Mouse (Mus musculus) layer of hippocampus, postnatal 14 days (tissue): Measurements from ENCODE around the gene Aldh4a1. TPM values are rescaled to one million over a fixed set of nuclear protein-coding genes. Genes with fewer than 3 reads are reported as not detected.

Experiments used
- DNase-seq, 2 experiments: peaks; one replicate each; pipeline ENCODE4 v3.0.0; 2021 to 2022; ENCODE audit warnings: low spot score in 2 of 2, mixed read lengths in 1 of 2
- long read RNA-seq, 2 experiments: library from polyadenylated mRNA; stranded (forward); transcript quantifications; one replicate each; pipeline ENCODE4 v2.0.0; 2021
- total RNA-seq, 2 experiments: library from RNA; stranded (reverse); gene quantifications; 2 replicates each; pipeline ENCODE4 v1.2.3; 2021

Aldh4a1 gene
- 10 to 100 TPM; 19.1 to 19.4 TPM for total RNA-seq
- long read RNA-seq, experiment 1, transcript Aldh4a1-201 (15 exons, 3,382 nt) = major isoform, 15 of 18 reads
- long read RNA-seq, experiment 1, partial matches to known transcripts = 0 of 18 reads
- long read RNA-seq, experiment 1, other reads (novel, unspliced or antisense) = 3 of 18 reads
- long read RNA-seq, experiment 2, transcript Aldh4a1-201 (15 exons, 3,382 nt) = major isoform, 18 of 26 reads
- long read RNA-seq, experiment 2, partial matches to known transcripts = 4 of 26 reads
- long read RNA-seq, experiment 2, other reads (novel, unspliced or antisense) = 4 of 26 reads

GRCm38 (mm10) chr4:139622373-139623282 lies at the start of gene Aldh4a1:
Gene Aldh4a1 (plus strand): TSS chr4:139622866.
- DNase-seq = peak; percentile 88 to 96

GRCm38 (mm10) chr4:139572928-139573512 lies 49.6 kb upstream of the Aldh4a1 start:
- no peak for DNase-seq

GRCm38 (mm10) chr4:139574156-139574798 lies 48.4 kb upstream of the Aldh4a1 start:
- peak; percentile 96 to 97 for DNase-seq

- DNase-seq = peak in 1 of 2 experiments; percentile 43
Measured at GRCm38 (mm10) chr4:139574799-139575672, 47.6 kb upstream of the Aldh4a1 start.

- no peak for DNase-seq
Measured at GRCm38 (mm10) chr4:139575673-139576003, 47.0 kb upstream of the Aldh4a1 start.

- no peak for DNase-seq
Measured at GRCm38 (mm10) chr4:139576251-139576880, 46.3 kb upstream of the Aldh4a1 start.

- DNase-seq = no peak
Measured at GRCm38 (mm10) chr4:139577006-139577405, 45.7 kb upstream of the Aldh4a1 start.

GRCm38 (mm10) chr4:139578389-139578788 lies 44.3 kb upstream of the Aldh4a1 start:
- no peak for DNase-seq

- no peak for DNase-seq
Measured at GRCm38 (mm10) chr4:139579003-139579402, 43.7 kb upstream of the Aldh4a1 start.

GRCm38 (mm10) chr4:139579466-139579865 lies 43.2 kb upstream of the Aldh4a1 start:
- DNase-seq = no peak

GRCm38 (mm10) chr4:139580663-139581336 lies 41.9 kb upstream of the Aldh4a1 start:
- no peak for DNase-seq

GRCm38 (mm10) chr4:139581427-139582051 lies 41.1 kb upstream of the Aldh4a1 start:
- no peak for DNase-seq

- DNase-seq = no peak
Measured at GRCm38 (mm10) chr4:139582346-139582745, 40.3 kb upstream of the Aldh4a1 start.

GRCm38 (mm10) chr4:139582903-139583302 lies 39.8 kb upstream of the Aldh4a1 start:
- DNase-seq = no peak

- DNase-seq = no peak
Measured at GRCm38 (mm10) chr4:139583629-139584245, 38.9 kb upstream of the Aldh4a1 start.

- DNase-seq = no peak
Measured at GRCm38 (mm10) chr4:139584704-139585103, 38.0 kb upstream of the Aldh4a1 start.

- no peak for DNase-seq
Measured at GRCm38 (mm10) chr4:139585713-139586112, 37.0 kb upstream of the Aldh4a1 start.

GRCm38 (mm10) chr4:139587370-139587769 lies 35.3 kb upstream of the Aldh4a1 start:
- no peak for DNase-seq
